In genomic region chr7:27408379-27409176, GRCm38 (mm10) we compare ENCODE assay signal across 8 mouse cellular contexts. TPM values are rescaled to one million over a fixed set of nuclear protein-coding genes. Genes with fewer than 3 reads are reported as not detected.
DNase-seq lines count a peak whose midpoint lies in the region; ATAC-seq and TF ChIP-seq lines count a peak whose summit lies in the region.

No protein-coding gene starts in this region.

- peak overlapping the region; percentile 93 for H3K4me2 ChIP-seq in intestine, embryonic 16.5 days (ENCODE audit: low read depth, low read length)
- peak overlapping the region; percentile 85 for H3K4me2 ChIP-seq in limb, embryonic 13.5 days (replicated peaks)
- peak overlapping the region; percentile 65 for H3K4me2 ChIP-seq in midbrain, embryonic 13.5 days (replicated peaks)

- H3K27ac ChIP-seq in embryonic facial prominence, embryonic 10.5 days (replicated peaks), result no peak overlapping the region
- no peak overlapping the region for H3K27ac ChIP-seq in intestine, embryonic 16.5 days (ENCODE audit: low read length)
- no peak overlapping the region for H3K27ac ChIP-seq in limb, embryonic 13.5 days
- H3K27ac ChIP-seq in midbrain, embryonic 13.5 days, result no peak overlapping the region
- H3K27ac ChIP-seq in spleen, adult 2 months (ENCODE audit: insufficient read depth, low read length), result no peak overlapping the region

- no peak for TF ChIP-seq POLR2A in spleen, adult 2 months (IDR thresholded peaks at IDR 0.05; ENCODE audit: low read depth, low read length)

- peak; percentile 65 for DNase-seq in CD4-positive, CD25-positive, alpha-beta regulatory T cell, adult 2 months (ENCODE audit: low read depth, low spot score)
- peak; percentile 92 for DNase-seq in embryonic facial prominence, embryonic 10.5 days (ENCODE audit: low spot score)
- peak; percentile 95 for DNase-seq in heart, adult 11 months
- peak in 1 of 2 experiments; percentile 36 for DNase-seq in spleen, adult 2 months (ENCODE audit: low read depth in 1 of 2, low spot score in 2 of 2)

- peaks cover 23% of the 10 kb centered on the region for H3K4me1 ChIP-seq in embryonic facial prominence, embryonic 10.5 days
- H3K4me1 ChIP-seq in intestine, embryonic 16.5 days (ENCODE audit: control insufficient read depth, insufficient read depth, low read length), result peaks cover 7% of the 10 kb centered on the region
- peaks cover 21% of the 10 kb centered on the region for H3K4me1 ChIP-seq in limb, embryonic 13.5 days
- H3K4me1 ChIP-seq in midbrain, embryonic 13.5 days (replicated peaks), result peaks cover 12% of the 10 kb centered on the region
- peaks cover 9% of the 10 kb centered on the region; the same call in 1 of the 2 replicates for H3K4me1 ChIP-seq in spleen, adult 2 months (ENCODE audit: control insufficient read depth, insufficient read depth, insufficient read length)

- H3K36me3 ChIP-seq in embryonic facial prominence, embryonic 10.5 days (replicated peaks), result no peaks in the 10 kb centered on the region
- no peaks in the 10 kb centered on the region for H3K36me3 ChIP-seq in intestine, embryonic 16.5 days (ENCODE audit: control insufficient read depth, insufficient read depth, low read length)
- H3K36me3 ChIP-seq in limb, embryonic 13.5 days, result no peaks in the 10 kb centered on the region
- H3K36me3 ChIP-seq in midbrain, embryonic 13.5 days, result no peaks in the 10 kb centered on the region
- H3K36me3 ChIP-seq in spleen, adult 2 months (ENCODE audit: control insufficient read depth, insufficient read depth, low read length), result no peaks in the 10 kb centered on the region

- no peak for ATAC-seq in CD4-positive, CD25-positive, alpha-beta regulatory T cell, adult 4 months
- peak; percentile 89 for ATAC-seq in intestine, embryonic 16.5 days
- peak; percentile 77 for ATAC-seq in limb, embryonic 13.5 days (ENCODE audit: low FRiP score, low read depth)
- ATAC-seq in midbrain, embryonic 13.5 days, result peak; percentile 62

- peak; percentile 52; the same call in 1 of the 2 replicates for TF ChIP-seq CTCF in spleen, adult 2 months (IDR thresholded peaks at IDR 0.05; ENCODE audit: extremely low read depth, insufficient read depth, insufficient read length, insufficient replicate concordance)

- peaks cover 11% of the 10 kb centered on the region for H3K9me3 ChIP-seq in embryonic facial prominence, embryonic 10.5 days
- H3K9me3 ChIP-seq in intestine, embryonic 16.5 days (ENCODE audit: control insufficient read depth, low read length), result peaks cover 3% of the 10 kb centered on the region; the same call in 1 of the 2 replicates
- H3K9me3 ChIP-seq in limb, embryonic 13.5 days, result peaks cover 11% of the 10 kb centered on the region; the same call in 1 of the 2 replicates
- H3K9me3 ChIP-seq in midbrain, embryonic 13.5 days, result peaks cover 5% of the 10 kb centered on the region; the same call in 1 of the 2 replicates

- under 1% methylated on average over 96 of the region's 96 CpGs for WGBS in embryonic facial prominence, embryonic 10.5 days
- WGBS in intestine, embryonic 16.5 days, result under 1% methylated on average over 96 of the region's 96 CpGs
- under 1% methylated on average over 94 of the region's 96 CpGs for WGBS in limb, embryonic 13.5 days
- under 1% methylated on average over 94 of the region's 96 CpGs for WGBS in midbrain, embryonic 13.5 days
- WGBS in spleen, adult 2 months, result 3% methylated on average over 95 of the region's 96 CpGs

- peak overlapping the region; percentile 64 for H3K4me3 ChIP-seq in embryonic facial prominence, embryonic 10.5 days
- H3K4me3 ChIP-seq in intestine, embryonic 16.5 days (ENCODE audit: low read length), result peak overlapping the region; percentile 49
- peak overlapping the region; percentile 50 for H3K4me3 ChIP-seq in limb, embryonic 13.5 days
- peak overlapping the region; percentile 42 for H3K4me3 ChIP-seq in midbrain, embryonic 13.5 days (replicated peaks)
- H3K4me3 ChIP-seq in spleen, adult 2 months (ENCODE audit: extremely low read depth, insufficient read depth, insufficient read length), result no peak overlapping the region

- H3K9ac ChIP-seq in intestine, embryonic 16.5 days (ENCODE audit: low read depth, low read length), result peak overlapping the region; percentile 48; the same call in 1 of the 2 replicates
- peak overlapping the region; percentile 50; the same call in 1 of the 2 replicates for H3K9ac ChIP-seq in limb, embryonic 13.5 days
- H3K9ac ChIP-seq in midbrain, embryonic 13.5 days (replicated peaks), result no peak overlapping the region; the same call in 1 of the 2 replicates

- peaks cover 73% of the 10 kb centered on the region for H3K27me3 ChIP-seq in embryonic facial prominence, embryonic 10.5 days (replicated peaks; ENCODE audit: low read depth, poor library complexity, severe bottlenecking)
- peaks cover 58% of the 10 kb centered on the region for H3K27me3 ChIP-seq in intestine, embryonic 16.5 days (replicated peaks; ENCODE audit: control insufficient read depth, insufficient read depth, low read length)
- peaks cover 80% of the 10 kb centered on the region for H3K27me3 ChIP-seq in limb, embryonic 13.5 days
- peaks cover 78% of the 10 kb centered on the region for H3K27me3 ChIP-seq in midbrain, embryonic 13.5 days
- H3K27me3 ChIP-seq in spleen, adult 2 months (ENCODE audit: control insufficient read depth, insufficient read depth, low read length), result peaks cover 13% of the 10 kb centered on the region

RNA-seq across cellular contexts. Expression of gene Sptbn4, which starts 38.9 kb away (rescaled TPM):
- under 1 TPM; 0.28 to 0.32 TPM for polyA plus RNA-seq in CD4-positive, CD25-positive, alpha-beta regulatory T cell, adult 4 months (2017; shearing (Covaris generic))
- 0.19 and 0.35 TPM in 2 replicates for polyA plus RNA-seq in embryonic facial prominence, embryonic 10.5 days (2016; fragmentation: Nextera tagmentation; extraction: Ambion mirVana)
- polyA plus RNA-seq in intestine, embryonic 16.5 days (2015; fragmentation: Nextera tagmentation; extraction: Ambion mirVana), result 0.36 and 0.44 TPM in 2 replicates
- 0.17 and 0.23 TPM in 2 replicates for polyA plus RNA-seq in limb, embryonic 13.5 days (2015; fragmentation: Nextera tagmentation; extraction: Ambion mirVana)
- polyA plus RNA-seq in midbrain, embryonic 13.5 days (2015; fragmentation: Nextera tagmentation; extraction: Ambion mirVana), result 1.1 and 2.2 TPM in 2 replicates
- 0.23 and 0.41 TPM in 2 replicates for polyA plus RNA-seq in spleen, adult 2 months (2012; rRNA removed)

RNA-seq across cellular contexts. Expression of gene Blvrb, which starts 39.2 kb away (rescaled TPM):
- 10 to 100 TPM; 14.1 to 19.9 TPM for polyA plus RNA-seq in CD4-positive, CD25-positive, alpha-beta regulatory T cell, adult 4 months (2017; shearing (Covaris generic))
- 31.9 and 35.2 TPM in 2 replicates for polyA plus RNA-seq in embryonic facial prominence, embryonic 10.5 days (2016; fragmentation: Nextera tagmentation; extraction: Ambion mirVana)
- polyA plus RNA-seq in intestine, embryonic 16.5 days (2015; fragmentation: Nextera tagmentation; extraction: Ambion mirVana), result 75.6 and 89.7 TPM in 2 replicates
- polyA plus RNA-seq in limb, embryonic 13.5 days (2015; fragmentation: Nextera tagmentation; extraction: Ambion mirVana), result 38.9 and 46.3 TPM in 2 replicates
- polyA plus RNA-seq in midbrain, embryonic 13.5 days (2015; fragmentation: Nextera tagmentation; extraction: Ambion mirVana), result 14.8 and 16.1 TPM in 2 replicates
- polyA plus RNA-seq in spleen, adult 2 months (2012; rRNA removed), result 280 and 330 TPM in 2 replicates

RNA-seq across cellular contexts. Expression of gene Gm20479, which starts 51.4 kb away (rescaled TPM):
- polyA plus RNA-seq in CD4-positive, CD25-positive, alpha-beta regulatory T cell, adult 4 months (2017; shearing (Covaris generic)), result not detected
- not detected in 2 replicates for polyA plus RNA-seq in embryonic facial prominence, embryonic 10.5 days (2016; fragmentation: Nextera tagmentation; extraction: Ambion mirVana)
- polyA plus RNA-seq in intestine, embryonic 16.5 days (2015; fragmentation: Nextera tagmentation; extraction: Ambion mirVana), result 1.6 TPM in 1 of 2 replicates, not detected in the other
- not detected in 2 replicates for polyA plus RNA-seq in limb, embryonic 13.5 days (2015; fragmentation: Nextera tagmentation; extraction: Ambion mirVana)
- 0.53 TPM in 1 of 2 replicates, not detected in the other for polyA plus RNA-seq in midbrain, embryonic 13.5 days (2015; fragmentation: Nextera tagmentation; extraction: Ambion mirVana)
- polyA plus RNA-seq in spleen, adult 2 months (2012; rRNA removed), result 0.47 and 0.54 TPM in 2 replicates

RNA-seq across cellular contexts. Expression of gene Shkbp1, which starts 52.8 kb away (rescaled TPM):
- polyA plus RNA-seq in CD4-positive, CD25-positive, alpha-beta regulatory T cell, adult 4 months (2017; shearing (Covaris generic)), result 10 to 100 TPM; 49.2 to 76.0 TPM
- polyA plus RNA-seq in embryonic facial prominence, embryonic 10.5 days (2016; fragmentation: Nextera tagmentation; extraction: Ambion mirVana), result 73.2 and 80.3 TPM in 2 replicates
- polyA plus RNA-seq in intestine, embryonic 16.5 days (2015; fragmentation: Nextera tagmentation; extraction: Ambion mirVana), result 35.6 and 37.8 TPM in 2 replicates
- 49.2 and 54.5 TPM in 2 replicates for polyA plus RNA-seq in limb, embryonic 13.5 days (2015; fragmentation: Nextera tagmentation; extraction: Ambion mirVana)
- 67.2 and 84.3 TPM in 2 replicates for polyA plus RNA-seq in midbrain, embryonic 13.5 days (2015; fragmentation: Nextera tagmentation; extraction: Ambion mirVana)
- polyA plus RNA-seq in spleen, adult 2 months (2012; rRNA removed), result 130 and 166 TPM in 2 replicates
